Mouse (Mus musculus) layer of hippocampus, adult 11-12 months (tissue): ENCODE measurements around the gene Ecel1.

Experiments
- DNase-seq: peaks from one replicate; pipeline ENCODE4 v3.0.0; 2022; ENCODE audit warnings: low spot score

The Ecel1 gene

DNA sequence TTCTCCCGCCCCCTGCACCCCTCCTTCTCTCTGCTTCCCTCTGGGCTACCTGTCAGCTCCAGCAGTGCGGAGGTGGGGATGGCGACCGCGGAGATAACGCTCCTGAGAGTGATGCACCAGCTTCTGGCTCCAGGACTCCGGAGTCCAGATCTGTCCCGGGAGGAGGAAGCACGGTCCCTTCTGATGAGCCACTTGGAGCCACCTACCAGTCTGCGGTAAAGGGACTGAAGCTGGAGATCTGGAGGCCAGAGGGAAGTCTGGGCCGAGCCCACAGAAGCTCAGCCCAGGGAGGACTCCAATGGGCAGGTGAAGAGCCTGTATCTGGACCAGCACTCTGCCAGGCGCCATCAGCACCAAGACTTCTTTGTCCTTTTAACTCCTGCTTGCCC lies at the start of gene Ecel1:
Gene Ecel1, minus strand, starts transcription at position 323 of the 389 bp plus-strand sequence.
- no peak for DNase-seq

DNA sequence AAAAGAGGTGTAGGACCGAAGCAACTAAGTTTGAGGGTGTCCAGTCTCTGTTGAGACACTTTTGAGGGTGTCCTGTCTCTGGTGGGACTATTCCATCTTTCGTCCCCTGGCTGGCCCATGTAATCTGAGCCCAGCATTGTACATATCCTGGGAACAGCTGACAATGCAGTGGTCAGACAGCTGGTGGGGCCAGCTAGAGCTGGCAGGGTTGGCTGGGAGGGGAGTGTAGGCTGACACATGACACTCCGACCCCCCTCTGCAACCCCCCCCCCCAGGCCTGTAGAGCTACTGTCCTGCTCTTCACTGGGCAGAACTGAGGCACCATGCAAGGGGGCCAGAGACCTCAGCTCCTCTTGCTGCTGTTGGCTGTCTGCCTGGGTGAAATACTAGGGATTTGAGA lies 49.2 kb upstream of the Ecel1 start:
- DNase-seq, result no peak

DNA sequence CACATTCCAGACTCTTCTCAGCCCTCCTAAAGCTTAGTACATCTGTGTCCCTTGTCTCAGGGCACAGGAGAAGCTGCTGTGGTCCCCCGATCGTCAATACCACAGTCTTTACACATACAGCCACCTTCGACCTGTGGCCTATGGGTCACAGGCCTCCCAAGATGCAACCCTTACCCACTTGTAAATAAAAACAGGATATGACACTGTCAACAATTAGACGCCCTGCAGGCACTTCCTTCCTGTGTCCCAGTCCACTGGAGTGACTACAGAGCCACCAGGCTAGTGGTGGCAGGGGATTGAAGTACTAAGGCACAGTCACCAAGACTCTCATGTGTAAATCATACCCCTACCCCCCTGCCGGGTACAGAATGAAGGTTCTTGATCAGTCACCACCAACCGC lies 48.7 kb upstream of the Ecel1 start:
- DNase-seq, result no peak

GRCm38 (mm10) chr1:87204465-87204864 lies 48.1 kb upstream of the Ecel1 start, which contains the start of gene Chrng:
Gene Chrng (plus strand): TSS chr1:87204657.
- DNase-seq, result no peak

- DNase-seq, result no peak
Observed at GRCm38 (mm10) chr1:87203779-87204178, 47.5 kb upstream of the Ecel1 start.

DNA sequence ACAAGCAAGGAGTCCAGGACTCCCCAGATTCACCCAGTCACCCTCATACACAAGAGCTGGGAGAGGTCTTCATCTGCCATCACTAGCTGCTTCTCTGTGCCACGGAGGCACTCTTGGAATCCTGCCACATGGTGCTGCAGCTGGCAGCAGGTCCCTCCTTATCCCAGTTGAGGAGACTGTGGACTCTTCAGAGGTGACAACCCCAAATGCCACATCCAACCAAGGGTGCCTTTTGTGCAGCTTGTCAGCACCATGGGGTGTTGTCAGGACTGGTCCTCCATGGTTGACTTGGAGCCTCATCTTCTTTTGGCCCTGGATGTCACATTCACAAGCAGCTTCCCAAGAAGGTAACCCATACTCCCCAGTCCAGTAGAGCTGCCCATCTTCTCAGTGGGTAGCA lies 45.5 kb upstream of the Ecel1 start:
- no peak for DNase-seq

GRCm38 (mm10) chr1:87200811-87201210 lies 44.5 kb upstream of the Ecel1 start:
- DNase-seq, result no peak

- no peak for DNase-seq
Observed at GRCm38 (mm10) chr1:87198119-87199065, 42.1 kb upstream of the Ecel1 start.

GRCm38 (mm10) chr1:87197296-87197695 lies 41.0 kb upstream of the Ecel1 start:
- no peak for DNase-seq

GRCm38 (mm10) chr1:87190429-87190828 lies 34.1 kb upstream of the Ecel1 start, which contains the start of gene Chrnd:
Gene Chrnd (plus strand): TSS chr1:87190607.
- DNase-seq, result no peak

DNA sequence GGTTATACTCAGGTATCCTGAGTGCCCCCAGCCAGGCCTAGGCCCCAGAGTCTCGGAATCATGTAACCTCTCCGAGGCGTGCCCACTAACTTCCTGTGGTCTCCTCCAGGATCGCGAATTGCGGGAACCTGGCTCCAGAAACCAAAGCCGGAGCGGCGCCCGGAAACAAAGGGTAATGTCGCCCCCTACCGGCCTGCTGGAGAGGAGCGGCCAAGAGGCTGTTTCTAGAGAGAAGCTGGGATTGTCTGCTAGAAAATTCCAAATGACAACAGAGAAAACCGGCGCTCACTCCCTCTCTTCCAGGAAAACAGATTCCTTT lies 30.7 kb upstream of the Ecel1 start:
- DNase-seq, result peak; percentile 74

DNA sequence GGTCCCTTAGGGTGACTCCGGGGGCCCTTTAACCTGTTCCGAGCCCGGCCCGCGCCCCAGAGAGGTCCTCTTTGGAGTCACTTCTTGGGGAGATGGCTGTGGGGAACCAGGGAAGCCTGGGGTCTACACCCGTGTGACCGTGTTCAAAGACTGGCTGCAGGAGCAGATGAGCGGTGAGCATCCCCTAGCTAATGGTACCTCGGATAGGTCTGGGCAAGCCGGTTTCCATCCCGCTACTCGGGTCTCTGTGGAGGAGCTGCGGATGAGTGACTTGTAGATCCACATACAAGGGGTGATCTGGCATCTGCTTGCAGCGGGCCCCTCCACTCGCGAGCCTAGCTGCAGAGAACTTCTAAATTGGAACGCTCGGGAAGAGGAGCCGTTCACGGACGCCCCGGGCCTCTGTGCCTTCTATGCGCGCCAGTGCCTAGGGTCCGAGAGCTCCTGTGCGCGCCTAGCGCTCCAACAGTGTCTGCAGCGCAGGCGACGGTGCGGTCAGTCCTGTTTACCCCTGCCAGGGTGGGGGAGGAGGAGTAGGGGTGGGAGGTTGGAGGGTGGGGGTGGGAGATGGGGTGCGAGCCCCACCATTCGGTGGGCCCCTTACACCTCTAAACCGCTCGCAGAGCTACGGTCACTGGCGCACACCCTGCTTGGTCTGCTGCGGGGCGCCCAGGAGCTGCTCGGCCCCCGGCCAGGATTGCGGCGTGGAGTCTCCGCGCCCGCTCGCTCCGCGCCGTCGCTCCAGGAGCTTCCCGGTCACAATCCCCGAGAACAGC lies 30.1 kb upstream of the Ecel1 start:
- DNase-seq, result no peak

- no peak for DNase-seq
Observed at GRCm38 (mm10) chr1:87185526-87185925, 29.2 kb upstream of the Ecel1 start.

DNA sequence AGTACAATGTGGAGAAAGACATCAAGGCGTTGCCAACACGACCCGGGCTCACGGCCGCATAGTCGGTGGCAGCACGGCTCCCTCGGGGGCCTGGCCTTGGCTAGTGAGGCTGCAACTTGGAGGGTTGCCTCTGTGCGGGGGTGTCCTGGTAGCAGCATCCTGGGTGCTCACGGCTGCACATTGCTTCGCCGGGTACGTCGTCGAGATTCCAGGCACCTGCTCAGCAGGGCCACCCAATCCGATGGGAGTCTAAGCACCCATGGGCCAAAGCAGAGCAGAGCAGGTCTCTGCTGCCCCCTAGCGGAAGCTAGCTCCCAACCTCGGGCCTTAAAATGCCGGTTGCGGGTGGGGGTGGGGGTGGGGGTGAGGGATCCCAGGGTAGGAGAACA lies 28.4 kb upstream of the Ecel1 start:
- DNase-seq, result peak; percentile 84

DNA sequence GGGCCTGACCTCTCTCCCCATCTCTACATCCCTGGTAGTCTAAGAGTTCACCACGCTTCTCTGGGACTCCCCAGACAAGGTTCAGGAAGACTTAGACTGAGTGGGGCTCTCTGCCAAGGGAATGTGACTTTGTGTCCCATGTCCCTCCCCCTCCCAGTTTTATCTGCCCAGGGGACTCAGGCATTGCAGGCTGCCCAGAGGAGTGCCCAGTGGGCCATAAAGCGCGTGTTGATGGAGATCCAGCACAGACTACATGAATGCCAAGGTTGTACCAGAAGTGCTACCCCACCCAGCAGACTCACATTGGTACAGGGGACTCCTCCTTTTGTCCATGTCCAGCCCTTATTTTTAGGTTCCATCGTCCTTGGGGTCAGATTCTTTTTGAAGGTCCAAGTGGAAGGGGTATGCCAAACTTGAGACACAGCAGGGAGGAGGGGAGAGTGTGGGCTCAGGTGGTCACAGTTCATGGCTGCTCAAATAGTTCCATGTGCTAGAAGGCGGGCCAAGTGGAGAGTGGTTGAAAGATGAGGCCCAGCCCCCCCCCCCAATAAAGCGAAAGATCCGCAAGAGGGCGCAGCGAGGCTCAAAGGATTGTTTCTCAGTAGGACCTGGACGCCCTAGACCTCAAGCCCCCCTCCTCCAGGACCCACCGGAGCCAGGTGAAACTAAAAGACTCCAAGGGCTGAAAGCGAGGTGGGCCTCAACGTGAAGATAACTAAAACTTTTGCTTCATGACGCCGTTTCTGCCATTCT lies 27.9 kb upstream of the Ecel1 start:
- DNase-seq, result no peak

GRCm38 (mm10) chr1:87183013-87183412 lies 26.7 kb upstream of the Ecel1 start, which contains the start of gene Prss56:
Gene Prss56 (plus strand): TSS chr1:87183313.
- no peak for DNase-seq

GRCm38 (mm10) chr1:87180896-87181295 lies 24.6 kb upstream of the Ecel1 start:
- no peak for DNase-seq

GRCm38 (mm10) chr1:87175852-87176292 lies 19.6 kb upstream of the Ecel1 start:
- DNase-seq, result peak; percentile 64

DNA sequence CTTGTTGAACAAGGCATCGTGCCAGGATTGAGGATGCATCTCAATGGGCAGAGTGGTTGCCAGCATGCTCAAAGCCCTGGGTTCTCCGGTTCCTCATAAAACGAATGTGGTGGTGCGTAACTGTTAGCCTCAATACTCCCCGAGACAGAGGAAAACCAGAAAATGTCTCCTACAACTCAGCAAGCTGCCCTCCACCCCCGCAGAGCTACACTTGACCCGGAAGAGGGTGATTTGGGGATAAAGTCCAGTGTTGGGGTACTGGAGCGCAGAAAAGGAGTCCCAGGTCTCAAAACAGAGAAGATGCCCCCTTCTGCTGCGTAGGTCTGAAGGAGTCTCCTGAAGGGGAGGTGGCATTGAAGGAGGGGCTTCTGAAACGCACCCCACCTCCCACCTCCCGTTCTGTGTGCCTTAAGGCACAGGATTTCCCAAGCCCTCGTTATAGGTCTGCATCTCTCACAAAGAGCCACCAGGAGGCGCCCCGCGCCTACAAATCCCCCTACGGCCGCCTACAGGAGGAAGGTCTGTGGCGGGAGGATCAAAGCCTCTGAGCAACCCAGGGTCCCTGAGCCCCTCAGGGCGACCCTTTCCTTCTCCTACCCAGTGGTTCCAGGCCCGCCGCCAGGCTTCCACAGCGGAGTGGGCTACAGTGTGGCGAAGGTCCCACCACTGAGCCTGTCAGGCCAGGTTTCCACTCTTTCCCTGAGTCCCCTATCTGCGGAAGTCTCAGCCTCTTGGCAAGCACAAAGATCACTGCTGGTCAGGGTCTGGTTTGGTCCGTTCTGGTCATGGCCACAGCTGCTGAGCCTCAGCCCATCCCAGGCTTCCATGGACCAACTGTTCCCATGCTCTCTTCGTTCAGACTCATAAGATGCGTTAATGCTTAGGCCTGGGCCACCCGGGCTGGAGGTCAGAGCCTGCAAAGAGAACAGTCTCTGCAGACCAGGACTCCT lies 18.0 kb upstream of the Ecel1 start:
- peak; percentile 63 for DNase-seq

DNA sequence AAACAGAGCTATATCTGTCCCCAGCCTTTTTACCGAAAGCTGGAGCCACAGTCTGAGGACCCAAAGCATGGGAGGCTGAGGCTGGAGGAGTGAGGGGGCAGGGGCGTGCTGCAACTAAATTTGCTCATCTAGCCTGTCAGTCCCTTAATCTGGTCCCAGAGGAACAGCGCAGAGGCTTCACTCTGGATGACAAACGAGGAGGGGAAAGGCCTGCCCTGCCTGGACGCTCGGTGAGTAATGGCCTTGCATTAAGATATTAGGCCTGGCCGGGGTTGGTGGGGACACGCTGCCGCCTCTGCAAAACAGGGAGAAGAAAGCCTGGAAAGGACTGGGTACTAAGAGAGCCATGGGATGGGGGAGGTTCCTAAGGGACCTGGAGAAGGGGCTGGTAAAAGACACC lies 16.0 kb upstream of the Ecel1 start:
- DNase-seq, result no peak

DNA sequence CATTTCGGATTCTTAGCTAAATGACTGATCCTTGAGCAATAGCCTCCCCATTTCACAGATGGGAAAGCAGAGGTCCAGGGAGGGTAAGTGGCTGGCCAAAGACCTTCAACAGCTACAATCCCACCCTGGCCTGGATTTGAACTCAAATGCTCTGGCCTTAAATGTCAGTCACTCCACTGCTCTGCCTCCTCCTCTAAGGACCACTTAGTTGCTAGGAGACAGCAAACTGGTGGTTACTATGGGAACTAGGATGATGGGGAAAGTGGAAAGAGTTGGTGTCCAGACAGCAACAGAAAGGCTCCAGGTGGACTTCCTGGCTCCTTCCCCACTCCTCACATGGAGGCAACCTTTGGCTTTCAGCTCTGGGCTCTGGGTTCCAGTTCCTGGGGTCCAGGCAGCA lies 15.0 kb upstream of the Ecel1 start:
- no peak for DNase-seq
